Mouse (Mus musculus) intestine, postnatal 0 days (tissue): ENCODE results near the gene Hist1h2bg. TPM values are rescaled to one million over a fixed set of nuclear protein-coding genes. Genes with fewer than 3 reads are reported as not detected.
"Not testable (repeated sequence)": the region's sequence is repeated elsewhere in the genome, so short reads cannot be mapped to it uniquely, and the experiment has no call there.

ENCODE experiments used
- ATAC-seq: fragments of 200-750 bp; cut with Nextera tagmentation; 2 replicates; pipeline ENCODE4 v1.8.0; 2017; ENCODE audit warnings: mild to moderate bottlenecking, moderate TSS enrichment, moderate library complexity
- H3K27ac ChIP-seq: fragments of 300-500 bp; sonication (generic); 2 replicates; pipeline ENCODE4 v1.5.1; 2014; ENCODE audit warnings: mild to moderate bottlenecking, low read depth, low read length, moderate library complexity
- H3K27me3 ChIP-seq: fragments of 300-500 bp; sonication (generic); replicated peaks from 2 replicates; pipeline ENCODE4 v1.6.1; 2014; ENCODE audit warnings: low read length, mixed read lengths; ENCODE audit not compliant: control insufficient read depth, insufficient read depth
- H3K36me3 ChIP-seq: fragments of 300-500 bp; sonication (generic); 2 replicates; pipeline ENCODE4 v1.6.1; 2014; ENCODE audit warnings: mild to moderate bottlenecking, moderate library complexity; ENCODE audit not compliant: control insufficient read depth, insufficient read depth
- H3K4me1 ChIP-seq: fragments of 300-500 bp; sonication (generic); replicated peaks from 2 replicates; pipeline ENCODE4 v1.6.1; 2014; ENCODE audit warnings: antibody characterized with exemption, low read length, mixed read lengths; ENCODE audit not compliant: control insufficient read depth, insufficient read depth
- H3K4me2 ChIP-seq: fragments of 300-500 bp; sonication (generic); replicated peaks from 2 replicates; pipeline ENCODE4 v1.6.1; 2014; ENCODE audit warnings: low read depth, mild to moderate bottlenecking, moderate library complexity
- H3K4me3 ChIP-seq: fragments of 300-500 bp; sonication (generic); 2 replicates; pipeline ENCODE4 v1.5.1; 2014; ENCODE audit warnings: low read depth, low read length
- H3K9ac ChIP-seq: fragments of 300-500 bp; sonication (generic); 2 replicates; pipeline ENCODE4 v1.6.1; 2014; ENCODE audit warnings: mild to moderate bottlenecking, low read depth, low read length
- H3K9me3 ChIP-seq: fragments of 300-500 bp; sonication (generic); 2 replicates; pipeline ENCODE4 v1.6.1; 2016; ENCODE audit warnings: mixed run types; ENCODE audit not compliant: control insufficient read depth
- CTCF ChIP-seq: sonication (generic); IDR thresholded peaks from 2 replicates; pipeline ENCODE4 v1.5.1; 2016; ENCODE audit warnings: low read depth, mild to moderate bottlenecking, control low read depth, antibody characterized with exemption, moderate library complexity
- WGBS: fragments of 180-500 bp; shearing (Covaris S2); extraction: QIAGEN DNeasy Blood & Tissue Kit; methylation state at CpG from one replicate; pipeline ENCODE4 v1.1.7; 2014; 5-methylcytosine and 5-hydroxymethylcytosine counted together
- polyA plus RNA-seq: library from polyadenylated mRNA; unstranded; fragments of >200 nt; fragmentation: Nextera tagmentation; extraction: Ambion mirVana; gene quantifications from 2 replicates; pipeline ENCODE4 v1.2.1, GENCODE M21; 2015

The Hist1h2bg gene
- polyA plus RNA-seq, 1 experiment from 2014 or later, result 3.1 TPM

GRCm38 (mm10) chr13:23562699-23563462 lies 8.3 kb upstream of the Hist1h2bg start:
- H3K9me3 ChIP-seq, result no peaks in the 10 kb centered on the region

GRCm38 (mm10) chr13:23564482-23564881 lies 6.7 kb upstream of the Hist1h2bg start:
- H3K36me3 ChIP-seq, result no peaks in the 10 kb centered on the region
- H3K9me3 ChIP-seq, result no peaks in the 10 kb centered on the region
- no peaks in the 10 kb centered on the region for H3K27me3 ChIP-seq
- 79% methylated on average over 2 of the region's 2 CpGs for WGBS
- H3K9ac ChIP-seq, result no peak overlapping the region
- TF ChIP-seq CTCF, result no peak
- no peak overlapping the region for H3K4me3 ChIP-seq
- no peak overlapping the region for H3K27ac ChIP-seq
- no peak for ATAC-seq
- H3K4me1 ChIP-seq, result no peaks in the 10 kb centered on the region
- H3K4me2 ChIP-seq, result no peak overlapping the region

More at GRCm38 (mm10) chr13:23562699-23563462, 8.3 kb upstream of the Hist1h2bg start:
- Histone ChIP-seq H3K36me3 (no peaks in the 10 kb centered on the region), H3K9ac (peak overlapping the region; percentile 24; the same call in 1 of the 2 replicates), H3K4me3 (peak overlapping the region; percentile 31), H3K27me3 (no peaks in the 10 kb centered on the region), H3K4me1 (no peaks in the 10 kb centered on the region), H3K27ac (peak overlapping the region; percentile 85), H3K4me2 (peak overlapping the region; percentile 61)
- 1% methylated on average over 18 of the region's 18 CpGs for WGBS
- peak; percentile 34 for ATAC-seq
- peak; percentile 74 for TF ChIP-seq CTCF

GRCm38 (mm10) chr13:23570261-23571021 lies 755 bp upstream of the Hist1h2bg start:
- Histone ChIP-seq H3K27ac (peak overlapping the region; percentile 84), H3K4me3 (peak overlapping the region; percentile 35), H3K9ac (0 out of 2 replicates have a peak overlapping the region, but pooled peaks have one; percentile 24), H3K4me2 (peak overlapping the region; percentile 69)
- H3K9me3 ChIP-seq, H3K27me3 ChIP-seq, H3K36me3 ChIP-seq, H3K4me1 ChIP-seq: not testable (repeated sequence)
- ATAC-seq, result peak; percentile 34
- 2% methylated on average over 17 of the region's 41 CpGs for WGBS

GRCm38 (mm10) chr13:23571504-23572217 lies 465 bp downstream of the Hist1h2bg start:
- H3K4me3 ChIP-seq, result peak overlapping the region; percentile 35

GRCm38 (mm10) chr13:23572218-23573033 lies 1.2 kb downstream of the Hist1h2bg start:
- no peaks in the 10 kb centered on the region for H3K9me3 ChIP-seq
- H3K27me3 ChIP-seq, result no peaks in the 10 kb centered on the region
- H3K36me3 ChIP-seq, result no peaks in the 10 kb centered on the region
- no peak for ATAC-seq
- TF ChIP-seq CTCF, result no peak
- H3K9ac ChIP-seq, result peak overlapping the region; percentile 41
- H3K4me1 ChIP-seq, result peaks cover 9% of the 10 kb centered on the region; the same call in 1 of the 2 replicates
- peak overlapping the region; percentile 35 for H3K4me3 ChIP-seq
- H3K4me2 ChIP-seq, result peak overlapping the region; percentile 69
- 25% methylated on average over 2 of the region's 2 CpGs for WGBS
- H3K27ac ChIP-seq, result 0 out of 2 replicates have a peak overlapping the region, but pooled peaks have one; percentile 65

More at GRCm38 (mm10) chr13:23571504-23572217, 465 bp downstream of the Hist1h2bg start:
- H3K4me2 ChIP-seq, result peak overlapping the region; percentile 69
- peak overlapping the region; percentile 84 for H3K27ac ChIP-seq
- not testable (repeated sequence) for ATAC-seq, H3K9me3 ChIP-seq, H3K4me1 ChIP-seq, H3K27me3 ChIP-seq, H3K36me3 ChIP-seq
- H3K9ac ChIP-seq, result peak overlapping the region; percentile 41
- WGBS, result 0% methylated on average over 11 of the region's 34 CpGs

- H3K27me3 ChIP-seq, H3K9me3 ChIP-seq, ATAC-seq, H3K36me3 ChIP-seq, H3K4me1 ChIP-seq: not testable (repeated sequence)
- Histone ChIP-seq H3K4me2 (peak overlapping the region; percentile 69), H3K27ac (peak overlapping the region; percentile 62), H3K9ac (peak overlapping the region; percentile 53), H3K4me3 (peak overlapping the region; percentile 35)
- 5% methylated on average over 17 of the region's 20 CpGs for WGBS
These were observed 2.1 kb downstream of the Hist1h2bg start for GRCm38 (mm10) chr13:23573034-23573897.

GRCm38 (mm10) chr13:23573898-23574524 lies 2.8 kb downstream of the Hist1h2bg start, which contains the start of the genes Hist1h2bf and Hist1h2ad:
Gene Hist1h2bf, minus strand, starts transcription at chr13:23574196.
Gene Hist1h2ad, plus strand, starts transcription at chr13:23574381.
- H3K36me3 ChIP-seq, H3K4me1 ChIP-seq, H3K27me3 ChIP-seq, H3K9me3 ChIP-seq: not testable (repeated sequence)
- H3K4me2 ChIP-seq, result peak within 1 kb of the TSS; percentile 69
- H3K27ac ChIP-seq, result peak within 1 kb of the TSS; percentile 62
- H3K4me3 ChIP-seq, result peak within 1 kb of the TSS; percentile 35
- H3K9ac ChIP-seq, result peak within 1 kb of the TSS; percentile 53
- under 1% methylated on average over 28 of the region's 42 CpGs for WGBS
- peak; percentile 87 for ATAC-seq
